Mouse (Mus musculus) splenic B cell, adult 2 months (primary cell): ENCODE results near the gene Gm20388.

Experiments
- DNase-seq: peaks from one replicate; pipeline ENCODE4 v3.0.0-alpha.2; 2011; ENCODE audit warnings: low read depth, low spot score
- H3K27me3 ChIP-seq: 2 replicates; pipeline ENCODE4 v1.6.1; 2012; ENCODE audit warnings: mild to moderate bottlenecking, low read length, moderate library complexity, mixed read lengths; ENCODE audit not compliant: control insufficient read depth, poor library complexity, insufficient read depth, severe bottlenecking
- H3K36me3 ChIP-seq: 2 replicates; pipeline ENCODE4 v1.6.1; 2012; ENCODE audit warnings: mild to moderate bottlenecking, low read length, moderate library complexity, mixed read lengths; ENCODE audit not compliant: control insufficient read depth, poor library complexity, insufficient read depth, severe bottlenecking

Gm20388 gene

DNA sequence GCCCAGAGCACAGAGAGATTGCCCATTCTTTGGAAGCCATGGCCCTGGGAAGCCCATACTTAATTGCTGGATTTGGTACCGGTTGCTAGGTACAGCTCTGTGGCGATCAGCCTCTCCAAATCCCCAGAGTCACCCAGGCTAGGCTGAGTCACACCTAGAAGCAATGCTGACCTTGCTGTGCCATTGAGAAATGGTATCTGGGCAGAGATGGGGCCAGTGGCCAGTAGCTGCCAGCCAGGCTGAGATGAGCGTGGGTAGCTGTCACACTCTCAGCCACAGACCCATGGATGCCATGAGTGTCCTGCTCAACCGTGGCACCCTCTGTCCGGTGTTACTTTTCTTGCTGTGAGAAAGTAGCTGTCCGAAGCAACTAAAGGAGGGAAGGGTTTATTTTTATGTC is 2127.4 kb downstream of the Gm20388 start:
- no peaks in the 10 kb centered on the region for H3K27me3 ChIP-seq
- H3K36me3 ChIP-seq: no peaks in the 10 kb centered on the region
- DNase-seq: no peak

DNA sequence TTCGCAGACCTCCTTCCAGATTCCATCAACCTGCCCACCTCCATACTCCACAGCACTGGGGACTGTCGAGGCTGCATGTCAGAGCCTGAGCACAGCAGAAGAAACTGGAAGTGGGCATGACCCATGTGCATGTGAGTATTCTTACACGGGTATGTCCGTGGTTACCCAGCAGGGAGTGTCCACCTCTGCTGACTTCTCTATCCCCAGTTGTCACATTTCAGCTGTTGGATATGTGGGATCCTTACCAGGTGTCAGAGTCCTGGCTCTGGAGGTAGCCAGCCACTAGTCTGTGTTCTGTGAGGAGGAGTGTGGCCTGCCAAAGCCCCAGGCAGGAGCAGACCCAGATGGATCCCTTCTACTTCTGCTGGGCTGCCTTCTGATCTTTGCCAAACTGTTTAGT is 2128.8 kb downstream of the Gm20388 start:
- no peaks in the 10 kb centered on the region for H3K36me3 ChIP-seq
- no peak for DNase-seq
- H3K27me3 ChIP-seq: no peaks in the 10 kb centered on the region

DNA sequence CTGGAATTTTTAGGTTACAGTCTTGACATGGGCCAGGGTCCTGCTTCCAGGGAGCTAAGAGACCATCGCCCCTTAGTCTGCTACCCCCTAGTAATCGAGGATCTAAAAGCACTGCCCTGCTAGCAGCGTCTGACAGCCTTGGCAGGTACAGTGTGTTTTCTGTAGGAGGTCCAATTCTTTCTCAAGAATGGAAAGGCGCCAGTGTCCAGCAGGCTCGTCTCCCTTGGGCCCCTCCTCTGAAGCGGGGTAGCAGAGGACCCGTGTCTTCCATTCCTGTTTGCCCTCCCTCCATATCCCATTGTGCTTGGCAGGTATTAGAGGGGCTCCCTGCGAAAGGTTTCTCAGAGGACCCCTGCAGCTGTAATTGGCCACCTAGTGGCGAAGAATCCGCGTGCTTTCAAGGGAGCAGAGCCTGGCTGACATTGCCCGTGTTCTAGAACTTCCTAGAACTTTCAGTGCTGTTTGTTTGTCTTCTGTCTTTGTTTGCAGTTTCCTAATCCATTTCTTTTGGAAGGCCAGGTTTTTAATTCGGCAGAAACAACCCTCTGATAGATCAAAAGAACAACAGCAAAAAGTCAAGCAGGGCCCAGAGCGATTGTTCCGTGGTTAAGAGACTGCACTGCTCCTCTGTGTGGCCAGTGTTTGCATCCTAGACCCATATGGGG is 2136.7 kb downstream of the Gm20388 start:
- Histone ChIP-seq H3K27me3 (no peaks in the 10 kb centered on the region), H3K36me3 (no peaks in the 10 kb centered on the region)
- DNase-seq: no peak

DNA sequence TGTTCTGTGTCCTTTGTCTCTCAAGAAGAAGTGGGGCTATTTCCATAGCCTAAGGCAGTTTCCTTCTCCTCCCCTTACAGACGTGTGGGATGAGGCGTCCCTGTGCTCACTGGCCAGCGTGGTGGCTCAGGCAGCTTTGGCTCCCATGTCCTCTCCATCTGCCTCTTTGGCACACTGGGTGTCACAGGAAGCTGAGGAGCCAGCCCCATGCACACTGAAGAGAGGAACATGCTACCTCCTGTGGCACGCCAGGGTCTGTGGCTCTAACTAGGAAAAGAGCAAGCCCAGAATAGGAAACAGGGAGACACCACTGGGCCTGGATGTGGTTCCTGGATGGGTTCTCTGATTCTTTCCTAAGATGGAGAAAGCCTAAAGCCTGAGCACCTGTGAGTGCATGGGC is 2138.6 kb downstream of the Gm20388 start:
- Histone ChIP-seq H3K27me3 (no peaks in the 10 kb centered on the region), H3K36me3 (no peaks in the 10 kb centered on the region)
- no peak for DNase-seq

- DNase-seq: no peak
These were observed 2139.3 kb downstream of the Gm20388 start for GRCm38 (mm10) chr8:122049923-122050322.

DNA sequence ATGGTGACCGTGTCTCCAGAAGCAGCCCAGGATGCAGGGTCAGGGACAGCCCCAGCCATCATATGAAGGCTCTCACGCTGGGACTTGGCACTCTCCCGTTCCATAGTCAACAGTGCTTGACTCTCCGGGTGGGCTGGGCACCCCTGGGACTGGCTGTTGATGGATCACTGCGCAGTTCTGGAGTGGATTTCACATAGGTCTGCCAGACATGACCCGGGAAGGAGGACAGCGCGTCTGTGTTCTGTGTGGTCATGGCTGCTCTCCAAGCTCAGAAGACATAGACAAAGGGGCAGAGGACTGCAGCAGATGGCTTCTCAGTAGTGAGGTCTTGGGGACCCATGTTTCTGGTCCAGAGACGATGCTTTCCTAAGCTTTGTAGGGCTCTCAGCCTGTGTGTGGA is 2140.0 kb downstream of the Gm20388 start:
- Histone ChIP-seq H3K36me3 (no peaks in the 10 kb centered on the region), H3K27me3 (no peaks in the 10 kb centered on the region)
- DNase-seq: no peak

More at GRCm38 (mm10) chr8:122049923-122050322, 2139.3 kb downstream of the Gm20388 start:
- no peaks in the 10 kb centered on the region for H3K27me3 ChIP-seq
- no peaks in the 10 kb centered on the region for H3K36me3 ChIP-seq

GRCm38 (mm10) chr8:122055321-122055720 is 2144.7 kb downstream of the Gm20388 start:
- no peak for DNase-seq
- Histone ChIP-seq H3K27me3 (no peaks in the 10 kb centered on the region), H3K36me3 (no peaks in the 10 kb centered on the region)

DNA sequence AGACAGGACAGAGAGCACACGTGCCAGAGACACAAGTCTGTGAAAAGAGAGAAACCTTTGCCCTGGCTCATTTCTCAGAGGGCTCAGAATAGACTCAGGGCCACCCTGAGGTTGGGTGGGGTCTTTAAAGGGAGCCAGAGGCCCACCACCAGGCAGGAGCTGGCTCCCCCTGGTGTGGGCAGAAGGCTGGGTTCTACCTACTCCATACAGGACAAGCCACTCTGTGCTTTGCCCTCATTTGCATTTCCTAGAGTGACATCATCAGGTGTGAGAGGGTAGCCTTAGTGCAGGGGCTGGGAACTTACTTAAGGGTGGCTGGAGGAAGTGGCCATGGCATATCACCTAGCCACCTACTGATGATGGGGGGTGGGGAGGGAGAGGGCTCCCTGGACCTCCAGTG is 2145.5 kb downstream of the Gm20388 start:
- DNase-seq: no peak
- H3K27me3 ChIP-seq: no peaks in the 10 kb centered on the region
- H3K36me3 ChIP-seq: no peaks in the 10 kb centered on the region

DNA sequence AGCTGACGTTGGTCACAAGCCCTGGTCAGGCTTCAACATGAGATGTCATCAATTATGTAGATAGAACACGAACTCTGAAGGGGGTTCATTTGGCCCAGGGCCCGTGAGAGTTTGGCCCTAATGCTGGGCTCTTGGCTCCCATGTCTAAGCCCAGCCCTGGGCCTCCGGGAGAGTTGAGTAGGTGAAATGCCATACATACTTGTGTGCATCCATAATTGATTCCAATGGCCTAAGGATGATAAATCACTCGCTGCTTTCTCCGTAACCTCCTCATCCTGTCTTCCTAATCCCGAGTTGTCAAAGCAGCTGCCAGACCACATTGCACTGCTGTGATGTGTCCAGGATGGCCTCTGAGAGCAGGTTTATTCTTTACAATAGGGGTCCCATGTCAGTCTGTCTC is 2146.2 kb downstream of the Gm20388 start:
- DNase-seq: no peak
- H3K36me3 ChIP-seq: no peaks in the 10 kb centered on the region
- no peaks in the 10 kb centered on the region for H3K27me3 ChIP-seq

DNA sequence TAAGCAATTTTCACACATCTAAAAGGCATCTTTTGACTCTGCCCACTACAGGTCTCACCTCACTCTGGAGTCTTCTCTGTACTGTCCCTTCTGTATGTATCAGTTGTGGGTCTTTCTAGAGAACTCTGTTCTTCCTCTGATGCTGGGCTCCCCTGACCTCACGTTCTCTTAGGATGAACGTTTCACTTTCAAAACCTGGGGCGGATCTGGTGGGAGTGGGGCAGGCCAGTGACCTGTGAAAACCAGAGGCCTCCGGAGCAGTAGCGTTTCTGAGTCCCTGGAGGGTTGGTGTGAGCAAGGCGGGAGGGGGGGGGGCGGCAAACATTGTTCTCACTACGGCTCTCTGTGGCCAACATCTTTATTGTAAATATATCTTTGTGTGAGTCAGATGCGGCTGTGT is 2147.9 kb downstream of the Gm20388 start:
- Histone ChIP-seq H3K27me3 (no peaks in the 10 kb centered on the region), H3K36me3 (no peaks in the 10 kb centered on the region)
- no peak for DNase-seq

- no peak for DNase-seq
- Histone ChIP-seq H3K27me3 (no peaks in the 10 kb centered on the region), H3K36me3 (no peaks in the 10 kb centered on the region)
These were observed 2148.3 kb downstream of the Gm20388 start for GRCm38 (mm10) chr8:122058951-122059350.

DNA sequence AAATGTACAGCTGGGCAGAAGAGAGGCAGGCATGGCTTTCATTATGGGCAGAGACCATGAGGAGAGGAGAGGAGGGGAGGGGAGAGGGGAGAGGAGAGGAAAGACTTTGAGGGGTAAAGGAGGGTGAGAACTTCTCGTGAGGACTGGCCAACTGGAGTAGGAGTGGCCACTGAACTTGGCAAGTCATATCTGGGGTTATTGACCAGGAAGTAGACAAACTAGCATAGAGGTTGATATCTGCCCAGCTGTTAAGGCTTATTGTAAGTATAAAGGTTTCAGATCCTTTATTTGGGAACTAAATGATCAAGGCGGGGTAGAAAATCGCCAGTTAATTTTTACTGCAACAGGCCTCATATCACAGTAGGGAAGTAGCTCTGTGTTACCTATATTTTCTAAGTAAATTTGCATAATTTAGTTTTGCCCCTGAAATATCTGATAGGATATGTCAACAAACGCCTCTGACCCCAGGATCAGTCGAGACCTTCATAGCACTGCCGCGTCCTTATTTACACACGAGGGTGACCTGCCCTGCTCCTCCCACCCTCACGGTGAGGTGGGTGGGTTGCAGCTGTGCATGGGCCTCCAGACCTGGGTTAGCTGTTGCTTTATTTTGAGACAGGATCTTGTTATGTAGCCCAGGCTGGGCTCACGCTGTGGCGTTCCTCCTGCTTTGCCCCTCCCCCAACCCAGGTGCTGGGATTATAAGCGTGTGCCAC is 2152.0 kb downstream of the Gm20388 start:
- no peaks in the 10 kb centered on the region for H3K36me3 ChIP-seq
- no peak for DNase-seq
- H3K27me3 ChIP-seq: no peaks in the 10 kb centered on the region

DNA sequence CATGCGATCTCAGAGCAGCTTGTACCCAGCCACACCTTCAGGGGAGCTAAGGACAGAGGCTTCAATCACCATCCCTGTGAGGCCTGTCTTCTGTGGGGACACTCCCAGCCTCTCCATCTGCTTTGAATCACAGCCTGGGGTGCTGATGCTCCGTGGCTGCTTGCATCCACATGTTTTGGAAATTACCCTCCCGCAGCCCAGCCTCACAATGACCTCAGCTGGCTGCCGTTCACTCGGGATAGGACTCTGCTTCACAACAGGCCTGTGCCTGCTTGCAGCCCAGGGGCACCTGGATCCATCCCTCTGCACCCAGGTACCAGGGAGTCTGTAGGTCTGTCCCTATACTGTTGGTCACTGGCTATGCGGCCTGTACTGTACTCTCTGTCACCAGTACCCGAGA is 2153.7 kb downstream of the Gm20388 start:
- DNase-seq: no peak
- no peaks in the 10 kb centered on the region for H3K36me3 ChIP-seq
- no peaks in the 10 kb centered on the region for H3K27me3 ChIP-seq

GRCm38 (mm10) chr8:122067783-122068505 is 2157.3 kb downstream of the Gm20388 start:
- no peak for DNase-seq
- no peaks in the 10 kb centered on the region for H3K27me3 ChIP-seq
- no peaks in the 10 kb centered on the region for H3K36me3 ChIP-seq

GRCm38 (mm10) chr8:122068609-122069008 is 2158.0 kb downstream of the Gm20388 start:
- no peaks in the 10 kb centered on the region for H3K27me3 ChIP-seq
- no peak for DNase-seq
- no peaks in the 10 kb centered on the region for H3K36me3 ChIP-seq
